Mouse (Mus musculus) liver, embryonic 14.5 days (tissue): ENCODE measurements around the gene Gprc5a. TPM values are rescaled to one million over a fixed set of nuclear protein-coding genes. Genes with fewer than 3 reads are reported as not detected.

Experiments
- ATAC-seq: fragments of 200-750 bp; cut with Nextera tagmentation; 2 replicates; pipeline ENCODE4 v1.8.0; 2017; ENCODE audit warnings: moderate number of reproducible peaks, mild to moderate bottlenecking, moderate library complexity; ENCODE audit not compliant: insufficient read depth
- DNase-seq, 3 experiments: peaks; one replicate each; pipeline ENCODE4 v3.0.0-alpha.2; 2012 to 2013; ENCODE audit warnings: low read depth in 3 of 3, low spot score in 3 of 3
- H3K27ac ChIP-seq: fragments of 300-500 bp; sonication (generic); 2 replicates; pipeline ENCODE4 v1.5.1; 2014; ENCODE audit warnings: moderate library complexity, mild to moderate bottlenecking, control low read depth, inconsistent platforms
- H3K27me3 ChIP-seq: fragments of 300-500 bp; sonication (generic); 2 replicates; pipeline ENCODE4 v1.6.1; 2014; ENCODE audit warnings: mild to moderate bottlenecking, low read length, moderate library complexity; ENCODE audit not compliant: control insufficient read depth, insufficient read depth
- H3K36me3 ChIP-seq: fragments of 300-500 bp; sonication (generic); replicated peaks from 2 replicates; pipeline ENCODE4 v1.6.1; 2014; ENCODE audit warnings: low read depth; ENCODE audit not compliant: control insufficient read depth, insufficient read depth
- H3K4me1 ChIP-seq, 2 experiments: fragments of 200-500 bp in 1 of 2; fragments of 300-500 bp in 1 of 2; sonication (generic) in 1 of 2; replicated peaks; 2 replicates each; pipeline ENCODE4 v1.6.1; 2012 to 2014; ENCODE audit warnings: antibody characterized with exemption in 1 of 2, inconsistent platforms in 1 of 2, low read length in 1 of 2; ENCODE audit not compliant: control insufficient read depth in 2 of 2, insufficient read depth in 2 of 2
- H3K4me2 ChIP-seq: fragments of 300-500 bp; sonication (generic); 2 replicates; pipeline ENCODE4 v1.6.1; 2014; ENCODE audit warnings: low read depth, mild to moderate bottlenecking, control low read depth, moderate library complexity
- H3K4me3 ChIP-seq, 2 experiments: fragments of 200-500 bp in 1 of 2; fragments of 300-500 bp in 1 of 2; sonication (generic) in 1 of 2; 2 replicates each; pipeline ENCODE4 v1.5.1; 2012 to 2014; ENCODE audit warnings: low read depth in 2 of 2, low read length in 2 of 2, mild to moderate bottlenecking in 2 of 2, control low read depth in 1 of 2, inconsistent platforms in 1 of 2, moderate library complexity in 1 of 2; ENCODE audit not compliant: insufficient read depth in 1 of 2
- H3K9ac ChIP-seq: fragments of 300-500 bp; sonication (generic); replicated peaks from 2 replicates; pipeline ENCODE4 v1.6.1; 2014; ENCODE audit warnings: mild to moderate bottlenecking, control low read depth, moderate library complexity
- H3K9me3 ChIP-seq: fragments of 300-500 bp; sonication (generic); 2 replicates; pipeline ENCODE4 v1.6.1; 2016; ENCODE audit warnings: low read length, mixed read lengths; ENCODE audit not compliant: control insufficient read depth
- CTCF ChIP-seq: IDR thresholded peaks from 2 replicates; pipeline ENCODE4 v1.5.1; 2016; ENCODE audit warnings: antibody characterized with exemption, low read depth, control low read depth
- EP300 ChIP-seq: IDR thresholded peaks from 2 replicates; pipeline ENCODE4 v1.6.1; 2016; ENCODE audit warnings: antibody characterized with exemption, low read depth
- WGBS: fragments of 180-500 bp; shearing (Covaris S2); extraction: QIAGEN DNeasy Blood & Tissue Kit; methylation state at CpG from one replicate; pipeline ENCODE4 v1.1.7; 2014; ENCODE audit not compliant: insufficient replicate concordance; 5-methylcytosine and 5-hydroxymethylcytosine counted together
- polyA plus RNA-seq, 2 experiments: library from polyadenylated mRNA; depleted of rRNA in 1 of 2; stranded (reverse) in 1 of 2; unstranded in 1 of 2; fragments of >200 nt; fragmentation: Nextera tagmentation in 1 of 2; extraction: Ambion mirVana in 1 of 2; gene quantifications; 2 replicates each; pipeline versions ENCODE4 v1.2.1 to v1.2.3; 2012 to 2014

Gprc5a gene
- polyA plus RNA-seq, 2 experiments, result 0.15 to 0.25 TPM

GRCm38 (mm10) chr6:135090661-135091060, 25.2 kb downstream of the Gprc5a start:
- Histone ChIP-seq H3K36me3 (no peaks in the 10 kb centered on the region), H3K27me3 (no peaks in the 10 kb centered on the region), H3K4me1 (no peaks in the 10 kb centered on the region), H3K9ac (no peak overlapping the region), H3K4me3 (no peak overlapping the region), H3K27ac (no peak overlapping the region), H3K9me3 (no peaks in the 10 kb centered on the region), H3K4me2 (no peak overlapping the region)
- TF ChIP-seq EP300, result no peak
- TF ChIP-seq CTCF, result no peak
- ATAC-seq, result no peak
- DNase-seq, result no peak
- WGBS, result 76% methylated on average over 4 of the region's 4 CpGs

DNA sequence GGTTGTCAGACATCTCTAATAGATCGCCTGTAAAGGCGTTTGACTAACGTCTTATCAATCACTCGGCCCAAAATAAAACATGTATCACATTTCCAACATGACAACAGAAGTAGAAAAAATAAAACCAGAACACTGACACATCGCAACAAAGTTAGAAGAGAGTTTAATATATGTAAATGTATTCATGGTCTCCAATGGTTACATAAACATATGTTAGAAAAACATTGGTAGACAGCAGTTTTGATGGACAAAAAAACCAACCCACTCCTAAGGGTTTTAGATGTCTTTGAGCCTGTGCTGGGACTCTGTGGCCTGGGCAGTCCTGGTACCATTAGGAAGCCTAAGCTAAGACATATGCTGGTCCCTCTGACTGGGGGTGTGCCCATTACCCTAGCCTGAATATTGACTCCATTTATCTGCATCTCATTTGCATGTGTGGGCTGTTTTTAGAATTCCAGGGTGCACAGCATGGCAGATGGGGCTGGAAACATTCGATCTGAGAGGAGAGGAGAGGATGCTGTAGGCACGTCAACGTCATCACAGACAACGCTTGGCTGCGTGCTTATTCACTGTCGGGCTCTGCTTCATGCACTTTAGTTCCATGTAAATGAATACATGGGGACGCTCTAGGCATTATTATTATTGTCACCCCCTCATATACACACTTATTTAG, 27.5 kb downstream of the Gprc5a start:
- no peak for DNase-seq
- no peak overlapping the region for H3K4me3 ChIP-seq
- no peak overlapping the region for H3K4me2 ChIP-seq
- no peaks in the 10 kb centered on the region for H3K4me1 ChIP-seq
- H3K9me3 ChIP-seq, result no peaks in the 10 kb centered on the region
- no peaks in the 10 kb centered on the region for H3K36me3 ChIP-seq
- H3K27me3 ChIP-seq, result no peaks in the 10 kb centered on the region
- no peak for TF ChIP-seq EP300
- no peak for TF ChIP-seq CTCF
- no peak for ATAC-seq
- WGBS, result 66% methylated on average over 12 of the region's 12 CpGs
- no peak overlapping the region for H3K27ac ChIP-seq
- H3K9ac ChIP-seq, result no peak overlapping the region

GRCm38 (mm10) chr6:135100787-135101472, 35.5 kb downstream of the Gprc5a start:
- no peak for TF ChIP-seq EP300
- TF ChIP-seq CTCF, result no peak
- Histone ChIP-seq H3K4me2 (no peak overlapping the region), H3K4me1 (no peaks in the 10 kb centered on the region), H3K9ac (no peak overlapping the region), H3K9me3 (no peaks in the 10 kb centered on the region), H3K27me3 (no peaks in the 10 kb centered on the region), H3K27ac (no peak overlapping the region), H3K36me3 (no peaks in the 10 kb centered on the region), H3K4me3 (no peak overlapping the region)
- WGBS, result 55% methylated on average over 15 of the region's 15 CpGs
- ATAC-seq (no peak), DNase-seq (no peak)

DNA sequence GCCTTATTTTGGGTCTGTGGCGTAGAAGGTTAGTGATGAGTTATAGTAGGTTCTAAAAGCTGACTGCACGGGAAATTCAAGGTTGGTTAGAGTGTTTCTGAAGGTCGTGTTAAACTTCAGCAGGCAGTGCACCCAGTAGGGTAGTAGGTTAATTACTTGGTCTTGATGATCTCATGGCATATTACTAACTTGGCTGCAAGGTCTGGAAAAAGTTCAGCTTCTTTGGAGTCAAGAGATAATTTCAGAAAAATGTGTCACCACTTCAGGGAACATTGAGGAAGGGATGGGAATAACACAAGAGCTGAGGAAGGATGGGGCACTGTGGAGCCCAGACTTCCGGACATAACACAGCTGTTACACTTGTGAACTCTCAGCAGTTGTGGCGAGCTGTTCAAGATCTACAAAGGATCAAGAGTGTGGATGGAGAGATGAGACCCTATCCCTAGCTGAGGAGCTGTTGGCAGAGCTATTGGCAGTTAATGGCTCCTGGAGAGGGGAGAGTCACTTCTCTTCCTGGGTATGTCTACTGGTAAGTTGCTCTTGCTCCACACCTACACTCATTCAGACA, 37.4 kb downstream of the Gprc5a start:
- no peak for ATAC-seq
- whole genome bisulfite sequencing, result 51% methylated on average over 5 of the region's 5 CpGs
- H3K27ac ChIP-seq, result no peak overlapping the region
- H3K27me3 ChIP-seq, result no peaks in the 10 kb centered on the region
- no peaks in the 10 kb centered on the region for H3K9me3 ChIP-seq
- H3K9ac ChIP-seq, result no peak overlapping the region
- no peak overlapping the region for H3K4me2 ChIP-seq
- H3K4me3 ChIP-seq, result no peak overlapping the region
- DNase-seq, result no peak
- no peaks in the 10 kb centered on the region for H3K4me1 ChIP-seq
- TF ChIP-seq CTCF (no peak), EP300 (no peak)
- no peaks in the 10 kb centered on the region for H3K36me3 ChIP-seq

DNA sequence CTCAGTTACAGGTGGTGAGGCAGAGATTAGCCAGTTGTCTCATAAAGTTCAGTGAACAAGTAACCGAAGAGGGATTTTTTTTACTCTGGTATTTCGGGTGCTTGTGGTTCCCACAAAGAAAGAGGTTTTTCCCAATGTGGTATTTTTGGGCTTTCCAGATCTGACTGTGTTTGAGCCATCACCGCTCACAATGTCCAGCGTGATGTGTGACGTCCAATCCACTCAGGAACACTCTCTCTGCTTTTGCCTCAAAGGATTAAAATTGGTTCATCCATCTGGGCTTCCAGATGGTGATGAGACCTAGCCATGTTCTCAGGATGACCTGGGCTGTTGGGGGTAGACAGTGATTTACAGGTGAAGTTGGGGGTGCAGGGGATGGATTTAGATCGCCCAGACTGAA, 41.6 kb downstream of the Gprc5a start:
- H3K27me3 ChIP-seq, result no peaks in the 10 kb centered on the region
- no peak overlapping the region for H3K4me2 ChIP-seq
- no peak for DNase-seq
- H3K36me3 ChIP-seq, result no peaks in the 10 kb centered on the region
- H3K27ac ChIP-seq, result no peak overlapping the region
- 61% methylated on average over 6 of the region's 6 CpGs for WGBS
- no peak for ATAC-seq
- H3K4me1 ChIP-seq, result no peaks in the 10 kb centered on the region
- H3K4me3 ChIP-seq, result no peak overlapping the region
- no peaks in the 10 kb centered on the region for H3K9me3 ChIP-seq
- no peak for TF ChIP-seq CTCF
- TF ChIP-seq EP300, result no peak
- no peak overlapping the region for H3K9ac ChIP-seq
